Mouse (Mus musculus) megakaryocyte, embryonic 14.5 days (primary cell): ENCODE results near the gene Tmem191c.

Experiments
- FLI1 ChIP-seq: IDR thresholded peaks from 2 replicates; pipeline ENCODE4 v1.6.1; 2012; ENCODE audit warnings: low read length, inconsistent platforms, mixed read lengths
- GATA1 ChIP-seq: IDR thresholded peaks from 3 replicates; pipeline ENCODE4 v1.6.1; 2012; ENCODE audit warnings: mixed read lengths, low read length, inconsistent platforms, borderline replicate concordance

GRCm38 (mm10) chr16:17271124-17271523, 4.8 kb upstream of the Tmem191c start:
- TF ChIP-seq GATA1 (no peak), FLI1 (no peak)
